Mouse (Mus musculus) liver, adult 2 months (tissue): ENCODE results near the gene Sh2b1.

ENCODE experiments used
- CTCF ChIP-seq: fragments of 200-500 bp; IDR thresholded peaks from 2 replicates; pipeline ENCODE4 v1.5.1; 2011; ENCODE audit warnings: low read depth, low read length, control low read depth
- POLR2A ChIP-seq: fragments of 200-500 bp; IDR thresholded peaks from 2 replicates; pipeline ENCODE4 v1.6.1; 2011; ENCODE audit warnings: low read length, control low read depth; ENCODE audit not compliant: insufficient read depth; ENCODE audit errors: extremely low read depth

- TF ChIP-seq CTCF = no peak
- TF ChIP-seq POLR2A = no peak
Measured at GRCm38 (mm10) chr7:126427323-126427860, 47.8 kb downstream of the Sh2b1 start.
